Mouse (Mus musculus) ES-E14 (cell line): ENCODE data around the gene Ahdc1. TPM values are rescaled to one million over a fixed set of nuclear protein-coding genes. Genes with fewer than 3 reads are reported as not detected.

Experiments used
- DNase-seq: peaks from one replicate; pipeline ENCODE4 v3.0.0-alpha.2; 2013; ENCODE audit warnings: low read depth, low spot score
- H3K27ac ChIP-seq: 2 replicates; pipeline ENCODE4 v1.5.1; 2012; ENCODE audit warnings: low read depth, mild to moderate bottlenecking, low read length, moderate library complexity, mixed read lengths; ENCODE audit not compliant: poor library complexity, insufficient read depth, severe bottlenecking
- H3K36me3 ChIP-seq: 2 replicates; pipeline ENCODE4 v1.6.1; 2012; ENCODE audit warnings: mild to moderate bottlenecking, low read length, moderate library complexity, mixed read lengths; ENCODE audit not compliant: control insufficient read depth, poor library complexity, insufficient read depth, severe bottlenecking
- H3K4me1 ChIP-seq, 2 experiments: fragments of 150-350 bp in 1 of 2; sonication (generic) in 1 of 2; 2 replicates each; pipeline ENCODE4 v1.6.1; 2012; ENCODE audit warnings: low read length in 2 of 2, mild to moderate bottlenecking in 1 of 2, mixed read lengths in 1 of 2; ENCODE audit not compliant: control insufficient read depth in 2 of 2, insufficient read depth in 2 of 2, poor library complexity in 1 of 2
- H3K4me3 ChIP-seq, 2 experiments: fragments of 150-350 bp in 1 of 2; sonication (generic) in 1 of 2; 2 replicates each; pipeline ENCODE4 v1.5.1; 2012; ENCODE audit warnings: low read length in 2 of 2, low read depth in 1 of 2, mild to moderate bottlenecking in 1 of 2, mixed read lengths in 1 of 2; ENCODE audit not compliant: insufficient read depth in 1 of 2, poor library complexity in 1 of 2, severe bottlenecking in 1 of 2
- H3K9ac ChIP-seq: 2 replicates; pipeline ENCODE4 v1.6.1; 2012; ENCODE audit warnings: low read depth, mild to moderate bottlenecking, low read length, mixed read lengths; ENCODE audit not compliant: poor library complexity, insufficient read depth, severe bottlenecking
- H3K9me3 ChIP-seq: fragments of 150-350 bp; sonication (generic); 2 replicates; pipeline ENCODE4 v1.6.1; 2012; ENCODE audit warnings: low read depth, mild to moderate bottlenecking, low read length; ENCODE audit not compliant: control insufficient read depth, insufficient read depth
- CHD2 ChIP-seq: IDR thresholded peaks from 2 replicates; pipeline ENCODE4 v1.6.1; 2014; ENCODE audit warnings: mild to moderate bottlenecking, low read depth, low read length, inconsistent platforms
- HCFC1 ChIP-seq: IDR thresholded peaks from 2 replicates; pipeline ENCODE4 v1.6.1; 2012; ENCODE audit warnings: low read length, inconsistent platforms, borderline replicate concordance; ENCODE audit not compliant: insufficient read depth
- MAFK ChIP-seq: IDR thresholded peaks from 2 replicates; pipeline ENCODE4 v1.6.1; 2014; ENCODE audit warnings: mild to moderate bottlenecking, low read depth, low read length, inconsistent platforms; ENCODE audit not compliant: insufficient read depth
- ZC3H11A ChIP-seq: IDR thresholded peaks from 2 replicates; pipeline ENCODE4 v1.6.1; 2012; ENCODE audit warnings: low read depth, mild to moderate bottlenecking, inconsistent platforms, low read length, borderline replicate concordance
- ZNF384 ChIP-seq: IDR thresholded peaks from 2 replicates; pipeline ENCODE4 v1.6.1; 2012; ENCODE audit warnings: low read depth, low read length, inconsistent platforms
- in situ Hi-C, 2 experiments: fragments of 600-800 bp; cut with MboI; formaldehyde crosslinking; loops; one replicate each; pipeline ENCODE4 v1.15.1; 2025; ENCODE audit warnings: low sequenced_read_pairs in 2 of 2, inconsistent platforms in 1 of 2; ENCODE audit not compliant: unreplicated experiment in 2 of 2
- total RNA-seq: library from RNA; depleted of rRNA; stranded (reverse); fragments of 300-350 nt; gene quantifications from 2 replicates; pipeline ENCODE4 v1.2.3, GENCODE M21; 2012

The Ahdc1 gene
- total RNA-seq, 1 experiment: 61.8 TPM

- TF ChIP-seq MAFK (no peak), ZC3H11A (no peak), ZNF384 (no peak), HCFC1 (no peak), CHD2 (no peak)
- H3K9ac ChIP-seq: no peak overlapping the region
Measured at GRCm38 (mm10) chr4:133090276-133090719, 79.2 kb downstream of the Ahdc1 start.

DNA sequence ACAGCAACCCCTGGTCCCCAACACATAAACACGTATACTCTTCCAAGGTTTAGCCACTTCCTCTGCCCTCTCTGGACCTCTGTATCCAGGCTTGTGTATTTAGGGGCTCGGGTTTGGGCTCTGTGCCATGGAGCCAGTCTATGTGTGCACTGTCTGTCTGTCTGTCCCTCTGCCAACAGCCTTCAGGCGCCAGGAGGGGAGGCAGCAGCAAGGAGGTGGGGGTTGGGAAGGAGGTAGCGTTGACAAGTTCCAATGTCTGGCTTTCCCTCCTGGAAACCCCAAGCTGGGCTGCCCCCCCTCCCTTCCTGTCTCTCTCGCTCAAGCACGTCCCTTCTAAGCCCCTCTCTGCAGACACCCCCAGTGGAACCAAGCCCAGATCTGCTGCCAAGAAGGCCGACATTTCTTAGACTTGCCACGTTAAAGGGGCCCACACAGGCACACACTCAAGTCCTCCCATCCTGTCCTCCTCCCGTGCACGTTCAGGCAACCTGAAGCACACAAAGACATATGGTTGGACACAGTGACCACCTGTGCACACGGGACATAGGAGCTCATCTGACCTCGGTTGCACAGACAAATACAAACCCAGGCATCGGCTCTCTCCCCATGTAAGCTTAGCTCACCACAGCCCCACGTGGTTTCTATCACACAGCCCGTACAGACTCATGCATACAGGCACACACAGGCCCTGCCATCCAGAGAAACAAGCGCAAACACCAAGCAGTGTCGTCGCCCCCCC lies 79.8 kb downstream of the Ahdc1 start:
- TF ChIP-seq CHD2: no peak
- TF ChIP-seq ZC3H11A: no peak
- no peak for TF ChIP-seq MAFK
- TF ChIP-seq HCFC1: no peak
- TF ChIP-seq ZNF384: no peak
- no peak for DNase-seq
- H3K9ac ChIP-seq: peak overlapping the region; percentile 44; the same call in 1 of the 2 replicates
- peaks cover 10 to 44% of the 10 kb centered on the region in 2 experiments for H3K4me1 ChIP-seq
- no peak overlapping the region; a peak in 1 of 4 replicates for H3K4me3 ChIP-seq
- H3K36me3 ChIP-seq: no peaks in the 10 kb centered on the region
- no peaks in the 10 kb centered on the region for H3K9me3 ChIP-seq
- peak overlapping the region; percentile 30; the same call in 1 of the 2 replicates for H3K27ac ChIP-seq
- in situ Hi-C loops: no loop called here

More at GRCm38 (mm10) chr4:133090276-133090719, 79.2 kb downstream of the Ahdc1 start:
- no peak for DNase-seq
- H3K9me3 ChIP-seq: no peaks in the 10 kb centered on the region
- no peak overlapping the region for H3K27ac ChIP-seq
- in situ Hi-C loops: no loop called here
- H3K4me3 ChIP-seq: no peak overlapping the region
- H3K4me1 ChIP-seq: peaks cover 10 to 46% of the 10 kb centered on the region in 2 experiments
- no peaks in the 10 kb centered on the region for H3K36me3 ChIP-seq

- H3K9me3 ChIP-seq: no peaks in the 10 kb centered on the region
- no peak for DNase-seq
- no peak overlapping the region; a peak in 1 of 4 replicates for H3K4me3 ChIP-seq
- peak overlapping the region; percentile 30; the same call in 1 of the 2 replicates for H3K27ac ChIP-seq
- in situ Hi-C loops: no loop called here
- H3K4me1 ChIP-seq: peaks cover 10 to 39% of the 10 kb centered on the region in 2 experiments
- no peaks in the 10 kb centered on the region for H3K36me3 ChIP-seq
- H3K9ac ChIP-seq: peak overlapping the region; percentile 44; the same call in 1 of the 2 replicates
- no peak for TF ChIP-seq HCFC1
- no peak for TF ChIP-seq ZNF384
Measured at GRCm38 (mm10) chr4:133091459-133091785, 80.4 kb downstream of the Ahdc1 start.

DNA sequence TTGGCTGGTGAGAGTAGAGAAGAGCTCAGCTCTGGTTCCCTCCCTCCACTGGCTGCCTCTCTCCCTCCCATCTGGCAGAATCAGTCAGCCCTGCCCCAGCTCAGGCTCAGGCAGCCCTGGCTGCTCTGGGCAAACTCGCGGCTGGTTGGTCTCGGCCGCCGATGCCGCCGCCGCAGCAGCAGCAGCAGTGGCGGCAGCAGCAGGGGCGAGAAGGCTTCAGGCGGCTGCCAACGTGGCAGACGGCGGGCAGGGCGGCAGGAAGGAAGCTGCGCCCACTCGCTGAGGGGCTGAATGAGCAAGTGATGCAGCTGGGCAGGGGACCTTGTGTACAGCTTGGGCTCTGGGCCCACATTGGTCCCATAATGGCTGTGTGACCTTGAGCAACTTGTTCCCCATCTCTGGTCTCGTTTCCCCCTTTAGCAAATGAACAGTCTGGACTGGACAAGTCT lies 81.4 kb downstream of the Ahdc1 start:
- Histone ChIP-seq H3K4me3 (peak overlapping the region; percentile 51 to 58), H3K27ac (peak overlapping the region; percentile 99), H3K9ac (peak overlapping the region; percentile 65), H3K36me3 (no peaks in the 10 kb centered on the region), H3K4me1 (peaks cover 7 to 33% of the 10 kb centered on the region in 2 experiments), H3K9me3 (no peaks in the 10 kb centered on the region)
- no peak for TF ChIP-seq MAFK
- TF ChIP-seq CHD2: no peak
- no peak for TF ChIP-seq ZNF384
- TF ChIP-seq ZC3H11A: no peak
- no peak for TF ChIP-seq HCFC1
- in situ Hi-C loops: no loop called here
- DNase-seq: no peak
